Mouse (Mus musculus) ZHBTc4 (cell line): ENCODE measurements around the gene Pard3b.

Experiments
- DNase-seq: peaks from one replicate; pipeline ENCODE4 v3.0.0-alpha.2; 2011; ENCODE audit warnings: low read depth, low spot score

Gene Pard3b

DNA sequence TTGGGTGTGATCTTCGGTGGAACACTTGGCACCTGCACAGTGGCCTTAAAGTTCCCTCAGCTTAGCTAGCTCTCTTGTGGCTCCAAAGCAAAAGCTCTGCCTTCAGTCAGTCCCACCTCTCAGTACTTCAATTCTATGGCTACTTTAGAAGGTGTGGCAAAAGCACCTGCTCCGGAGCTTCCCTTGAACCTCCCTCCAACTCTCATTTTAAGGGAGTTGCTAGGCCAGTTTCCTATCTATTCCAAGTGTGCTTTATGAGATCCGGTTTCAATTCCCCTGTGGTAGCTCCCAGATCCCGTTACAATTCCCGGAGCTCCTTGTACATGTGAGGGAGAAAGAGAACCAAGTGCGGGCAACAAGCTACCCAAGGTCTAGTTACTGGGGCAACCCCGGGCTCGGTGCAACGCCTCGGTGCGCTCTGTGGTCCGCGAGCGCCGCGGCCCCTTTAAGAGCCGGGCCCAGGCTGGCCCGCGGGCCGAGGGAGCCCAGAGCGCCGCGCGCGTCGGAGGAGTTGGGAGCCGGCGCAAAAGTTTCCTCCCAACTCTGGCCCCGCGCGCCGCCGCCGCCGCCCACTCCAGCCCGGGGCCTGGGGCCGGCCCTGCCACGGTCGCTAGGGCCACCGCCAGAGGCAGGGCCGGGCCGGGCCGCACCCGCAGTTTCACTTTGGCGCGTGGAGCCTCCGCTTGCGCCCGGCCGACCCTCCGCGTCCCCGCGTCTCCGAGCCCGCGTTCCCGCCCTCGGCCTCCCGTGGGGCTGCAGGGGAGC lies at the start of gene Pard3b:
Gene Pard3b, plus strand, starts transcription at position 478 of the 765 bp plus-strand sequence.
- DNase-seq: peak; percentile 68

DNA sequence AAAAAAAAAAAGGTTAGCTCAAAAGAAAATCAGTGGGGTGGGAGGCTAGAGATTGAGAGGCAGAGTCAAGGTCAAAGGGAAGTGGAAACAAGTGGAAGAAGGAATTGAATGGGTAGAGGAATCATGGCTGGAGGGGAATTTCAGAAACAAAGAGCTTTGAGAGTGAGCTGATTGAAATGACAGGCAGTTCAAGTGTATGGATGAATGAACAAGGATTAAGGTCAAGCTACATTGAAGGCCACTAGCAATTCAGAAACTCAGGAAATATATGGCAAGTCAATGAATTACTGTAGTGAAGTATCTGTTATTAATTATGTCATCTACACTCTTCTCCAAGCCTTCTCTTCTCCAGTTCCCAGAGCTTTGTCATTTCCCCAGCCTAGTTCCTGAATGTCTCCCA lies 22.4 kb upstream of the Pard3b start:
- DNase-seq: no peak

DNA sequence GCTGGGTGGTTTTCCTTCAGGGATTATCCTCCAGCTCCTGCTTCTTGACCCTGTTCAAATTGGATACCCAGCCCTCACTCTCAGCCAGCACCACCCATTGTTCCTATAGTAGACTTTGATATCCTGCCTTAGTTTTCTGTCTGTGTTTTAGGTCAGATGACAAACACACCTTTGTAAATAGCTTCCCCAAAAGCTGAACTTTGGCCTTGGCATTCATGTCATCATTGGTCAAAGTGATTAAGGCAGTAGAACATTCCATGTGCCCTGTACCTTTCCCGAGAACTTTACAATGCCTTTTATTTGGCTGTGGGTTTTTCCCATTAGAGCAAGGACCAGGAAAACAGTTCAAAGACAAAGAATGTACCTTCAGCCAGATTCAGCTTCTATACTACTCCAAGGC lies 18.0 kb upstream of the Pard3b start:
- no peak for DNase-seq

DNA sequence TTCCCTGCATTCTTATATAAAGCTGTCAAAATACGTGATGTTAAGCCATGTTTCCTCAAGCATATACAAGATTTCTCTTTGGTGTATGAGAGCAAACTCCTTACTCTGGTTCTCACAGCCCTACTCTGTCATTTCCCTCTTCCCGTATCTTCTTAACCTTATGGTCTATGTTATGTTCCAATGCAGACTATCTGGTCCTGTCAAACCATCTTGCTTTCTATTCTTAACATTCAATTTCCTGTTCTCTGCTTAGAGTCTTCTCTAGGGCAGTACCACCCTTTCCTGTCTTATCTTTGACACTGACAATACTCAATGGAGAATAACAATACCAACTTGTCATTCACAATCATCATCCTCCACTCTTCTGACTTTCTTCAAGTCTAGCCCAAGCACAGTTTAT lies 8.8 kb upstream of the Pard3b start:
- no peak for DNase-seq

DNA sequence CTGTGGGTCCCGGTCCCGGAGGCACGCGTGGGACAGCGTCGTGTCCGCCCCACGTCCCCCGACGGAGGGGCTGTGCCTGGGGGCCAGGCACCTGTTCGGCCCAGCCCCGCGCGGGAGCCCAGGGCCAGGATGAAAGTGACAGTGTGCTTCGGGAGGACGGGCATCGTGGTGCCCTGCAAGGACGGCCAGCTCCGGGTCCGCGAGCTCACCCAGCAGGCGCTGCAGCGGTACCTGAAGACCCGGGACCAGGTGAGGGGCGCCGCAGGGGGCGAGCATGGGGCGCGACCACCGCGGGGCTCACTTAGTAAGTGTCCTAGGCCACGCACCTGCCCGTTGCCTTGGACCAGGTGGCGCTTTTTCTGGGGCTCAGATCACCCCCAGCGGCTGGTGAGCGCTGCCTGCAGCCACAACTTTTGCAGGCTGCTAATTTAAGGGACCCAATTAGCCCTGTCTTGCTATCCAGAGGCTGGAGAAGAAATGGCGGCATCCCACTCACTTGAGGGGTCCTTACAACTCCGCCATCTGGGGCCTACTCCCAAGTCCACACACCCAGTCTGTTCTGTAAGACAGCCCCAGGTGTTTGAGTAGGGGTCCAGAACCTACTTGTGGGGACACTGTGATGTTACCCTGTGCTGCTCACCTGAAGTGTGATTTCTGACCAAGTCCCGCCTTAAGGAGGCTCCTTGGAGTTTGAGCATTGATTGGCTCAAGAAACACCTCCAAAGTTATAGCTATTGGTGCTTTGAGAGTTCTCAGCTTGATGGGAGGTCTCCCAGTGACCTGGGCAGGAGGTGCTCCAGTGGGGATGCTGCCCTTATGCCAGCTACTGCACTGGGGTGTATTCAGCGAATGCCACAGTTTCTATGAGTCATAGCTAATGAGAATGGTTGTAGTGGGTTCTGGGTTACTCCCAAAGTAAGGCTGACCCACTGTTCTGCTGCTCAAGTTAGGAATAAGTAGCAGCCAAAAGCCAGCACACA lies 780 bp downstream of the Pard3b start:
- peak; percentile 33 for DNase-seq

DNA sequence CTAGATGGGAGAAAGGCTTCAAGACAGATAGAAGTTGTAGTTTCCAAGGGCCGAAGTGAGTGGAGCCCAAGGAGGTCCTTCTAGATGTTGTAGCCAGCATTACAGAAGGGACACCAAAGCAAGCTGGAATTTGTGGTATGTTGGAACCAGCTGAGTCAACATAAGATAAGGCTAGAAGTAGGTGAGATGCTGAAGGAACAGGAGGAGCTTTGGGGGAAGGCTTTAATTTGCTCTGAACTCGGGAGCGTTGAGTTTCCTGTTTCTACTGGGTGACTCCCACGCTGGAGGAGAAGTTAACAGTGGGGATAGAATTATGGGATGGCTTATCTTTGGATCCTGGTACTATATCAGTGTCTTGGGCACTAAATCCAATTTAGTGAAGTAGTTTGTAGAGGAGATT lies 3.3 kb downstream of the Pard3b start:
- no peak for DNase-seq

DNA sequence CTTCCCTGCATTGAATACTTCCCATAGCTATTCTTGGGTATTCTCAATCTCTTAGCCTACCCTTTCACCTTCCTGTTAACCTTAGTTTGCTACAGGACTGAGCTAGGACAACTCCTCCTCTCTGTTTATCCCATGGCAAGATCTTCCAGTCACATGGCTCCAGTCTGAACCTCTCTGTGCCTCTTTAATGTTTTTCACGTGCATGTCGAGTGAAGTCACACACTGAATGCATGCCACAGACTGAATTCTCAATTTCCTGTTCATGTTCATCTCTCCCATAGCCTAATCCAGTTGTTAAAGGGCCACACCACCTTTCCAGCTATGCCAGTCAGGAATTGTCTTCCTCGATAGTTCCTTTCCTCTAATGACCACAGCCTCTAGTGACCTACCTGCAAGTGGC lies 6.4 kb downstream of the Pard3b start:
- no peak for DNase-seq

DNA sequence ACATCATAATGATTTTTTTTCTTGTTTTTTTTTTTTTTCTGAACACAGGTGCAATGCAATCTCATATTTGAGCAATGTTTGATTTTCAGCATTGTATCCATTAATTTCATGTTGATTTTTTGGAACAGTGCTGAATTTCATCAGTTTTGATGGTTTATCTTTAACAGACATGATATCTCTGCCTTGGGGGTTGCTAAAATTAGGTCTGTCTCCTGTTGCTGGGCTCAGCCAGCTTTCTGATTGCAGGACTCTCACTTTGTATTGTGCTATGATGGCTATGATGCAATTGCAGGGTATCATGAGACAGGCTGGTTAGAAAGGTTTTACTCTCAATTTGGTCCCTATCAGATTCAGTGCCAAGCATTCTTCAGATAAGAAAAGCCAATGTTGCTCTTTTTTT lies 11.3 kb downstream of the Pard3b start:
- DNase-seq: no peak

DNA sequence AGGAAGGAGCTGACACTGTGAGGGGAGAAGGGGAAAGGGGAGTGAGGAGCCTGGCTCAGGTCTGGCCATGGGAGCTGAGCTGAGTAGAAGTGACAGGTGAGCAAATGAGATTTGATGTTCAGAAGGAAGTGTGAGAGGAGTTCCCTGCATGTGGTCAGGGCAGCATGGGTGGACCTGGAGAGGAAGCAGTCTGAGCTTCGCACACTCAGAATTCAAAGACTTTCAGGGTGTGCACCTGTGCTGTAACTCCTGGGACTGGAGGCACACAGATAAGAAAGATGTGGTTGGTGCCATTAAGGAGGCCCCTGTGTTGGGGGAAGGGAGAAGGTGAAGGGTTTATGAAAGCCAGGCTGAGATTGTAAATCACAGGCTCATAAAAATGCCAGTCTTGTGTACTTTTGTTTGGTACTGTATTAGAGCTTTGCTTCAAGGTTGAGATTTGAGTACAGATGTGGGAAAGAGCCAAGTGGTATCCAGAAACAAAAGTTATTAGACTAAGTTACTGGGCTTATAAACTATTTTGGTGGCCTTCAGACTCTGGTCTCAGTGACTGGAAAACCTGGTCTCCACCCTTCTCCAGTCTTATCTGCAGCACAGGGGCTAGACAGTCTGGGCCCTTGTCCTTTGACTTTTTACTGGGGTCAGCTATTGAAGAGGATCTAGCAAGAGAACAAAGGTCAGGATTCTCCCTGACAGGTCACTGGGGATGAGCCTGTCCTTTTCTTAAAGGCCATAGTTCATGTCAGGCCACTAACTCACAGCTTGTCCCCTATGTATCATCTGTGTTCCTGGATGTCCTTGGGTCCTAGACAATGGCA lies 13.0 kb downstream of the Pard3b start:
- DNase-seq: no peak

DNA sequence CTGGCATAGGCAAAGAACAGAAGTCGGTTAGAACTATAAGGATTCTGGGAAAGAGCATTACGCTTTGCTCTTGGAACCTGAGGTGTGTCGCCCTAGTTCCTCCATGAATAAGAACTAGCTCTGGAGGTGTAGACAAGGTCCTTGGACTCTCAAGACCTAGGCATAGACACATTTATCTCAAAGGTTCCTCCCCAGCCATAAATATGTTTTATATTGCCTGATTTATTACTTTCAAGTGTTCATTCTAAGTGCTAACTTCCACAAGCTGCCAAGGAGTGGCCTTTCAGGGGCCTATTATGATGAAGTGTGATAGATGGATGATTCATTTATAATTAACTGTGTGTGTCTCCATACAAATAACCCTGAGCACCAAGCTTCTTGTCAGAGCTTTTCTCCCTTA lies 19.1 kb downstream of the Pard3b start:
- no peak for DNase-seq

DNA sequence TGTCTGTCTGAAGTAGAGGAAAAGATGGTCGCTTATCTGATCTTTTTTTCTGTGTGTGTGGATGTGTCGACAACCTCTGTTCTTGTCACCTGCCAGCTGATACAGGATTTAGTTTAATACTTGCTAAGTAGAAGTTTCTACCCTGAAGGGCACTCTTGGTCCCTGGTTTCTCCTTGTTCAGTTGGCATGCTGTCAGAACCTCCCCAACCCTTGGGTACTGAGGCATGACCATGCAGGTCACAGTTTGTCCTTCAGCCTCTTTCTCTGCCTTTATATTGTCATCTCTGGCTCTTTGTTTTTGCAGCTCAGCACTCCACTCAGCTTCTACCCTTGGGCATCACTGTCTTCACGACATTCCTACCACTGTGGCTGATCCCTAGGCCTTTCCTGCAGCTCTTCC lies 21.3 kb downstream of the Pard3b start:
- DNase-seq: no peak

DNA sequence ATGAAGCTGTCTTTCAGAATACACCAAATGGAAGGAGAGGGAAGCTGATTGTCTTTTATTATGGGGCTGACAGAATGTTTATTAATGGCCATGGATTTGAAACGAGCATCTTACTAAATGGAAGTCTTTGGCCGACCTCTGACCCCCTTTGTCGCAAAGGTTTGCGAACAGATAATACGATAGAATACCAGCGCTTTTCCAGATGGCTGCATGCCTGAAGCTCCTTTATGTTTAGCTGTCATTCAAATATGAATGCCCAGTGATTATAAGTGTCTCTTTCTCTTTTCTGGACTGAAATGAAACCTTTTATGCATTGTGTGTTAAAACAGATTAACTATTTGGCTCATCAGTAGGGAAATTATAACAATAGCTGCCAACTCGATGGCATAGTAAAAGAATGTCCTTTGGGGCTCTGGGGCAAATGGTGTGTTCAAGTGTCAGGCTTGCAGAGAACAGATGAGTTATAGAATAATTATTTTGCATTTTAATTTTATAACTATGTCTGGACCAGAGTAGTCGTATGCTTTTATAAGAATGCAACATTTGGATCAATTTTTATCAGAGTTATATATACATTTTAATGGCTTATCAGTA lies 46.7 kb downstream of the Pard3b start:
- DNase-seq: no peak

DNA sequence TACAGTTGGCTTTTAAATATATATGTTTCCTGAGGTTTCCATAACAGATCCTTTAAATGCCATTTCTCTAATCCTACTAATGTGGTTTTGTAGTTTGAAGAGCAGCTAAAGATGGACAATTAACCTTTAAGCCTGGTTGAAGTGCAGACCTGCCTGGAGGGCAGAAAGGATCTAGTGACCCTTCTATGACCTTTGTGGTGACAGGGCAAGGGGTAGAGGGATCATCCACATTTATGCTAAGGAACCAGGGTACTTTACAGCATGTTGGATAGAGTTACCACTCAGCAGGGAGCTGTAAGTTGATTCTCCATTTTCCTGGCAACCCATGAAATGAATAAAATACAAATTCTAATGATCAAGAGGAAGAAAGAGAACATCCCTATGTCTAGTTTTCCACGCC lies 47.3 kb downstream of the Pard3b start:
- peak; percentile 25 for DNase-seq

DNA sequence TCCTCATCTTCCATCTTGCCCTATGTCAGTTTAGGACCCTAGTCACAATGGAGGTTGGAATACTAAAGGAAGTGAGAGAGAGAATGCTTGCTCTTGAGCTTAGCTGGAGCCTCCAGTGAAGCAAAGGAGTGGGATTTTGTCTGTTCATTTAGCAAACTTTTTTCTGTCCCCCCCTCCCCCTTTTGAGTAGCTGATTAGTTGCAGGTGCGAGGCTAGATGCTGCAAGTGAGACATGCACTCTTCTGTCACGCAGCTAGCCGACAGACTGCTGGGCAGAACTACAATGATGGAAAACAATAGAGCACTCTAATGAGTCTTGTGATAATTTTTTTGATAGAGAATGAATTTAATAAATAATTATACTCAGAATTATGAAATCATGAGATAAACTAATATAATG lies 49.7 kb downstream of the Pard3b start:
- no peak for DNase-seq

DNA sequence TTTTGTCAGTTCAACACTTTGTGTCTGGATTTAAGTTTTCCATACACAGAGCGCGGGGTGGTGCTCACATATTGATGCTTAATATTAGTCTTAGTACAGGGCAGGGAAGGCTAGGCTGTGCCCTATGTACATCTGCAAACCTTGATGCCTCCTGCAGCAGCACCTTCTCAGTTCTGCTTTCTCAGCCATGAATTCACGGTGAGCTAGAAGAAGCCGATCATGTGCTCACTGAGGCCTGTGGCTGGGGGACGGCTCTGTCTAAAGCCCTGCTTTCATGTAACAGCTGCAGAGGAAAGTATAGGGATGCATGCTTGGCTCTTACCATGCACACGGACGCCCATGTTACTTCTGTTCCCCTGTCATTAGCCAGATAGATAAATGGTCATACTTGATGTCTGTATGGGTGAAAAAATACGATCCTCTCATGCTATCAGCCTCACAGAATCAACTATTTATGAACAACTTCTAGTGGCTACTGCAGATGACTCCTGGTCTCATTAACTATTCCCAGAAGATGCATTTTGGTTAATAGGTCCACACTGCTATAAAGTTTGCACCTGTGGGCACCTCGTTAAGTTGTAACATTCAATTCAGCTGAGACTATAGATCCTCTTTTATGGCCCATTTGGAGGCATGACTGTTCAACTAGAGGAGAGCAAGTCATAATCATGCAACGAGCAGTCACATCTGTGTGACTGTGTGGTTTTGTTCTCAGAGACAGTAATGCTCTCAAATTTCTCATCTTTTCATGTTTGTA lies 60.0 kb downstream of the Pard3b start:
- DNase-seq: no peak

DNA sequence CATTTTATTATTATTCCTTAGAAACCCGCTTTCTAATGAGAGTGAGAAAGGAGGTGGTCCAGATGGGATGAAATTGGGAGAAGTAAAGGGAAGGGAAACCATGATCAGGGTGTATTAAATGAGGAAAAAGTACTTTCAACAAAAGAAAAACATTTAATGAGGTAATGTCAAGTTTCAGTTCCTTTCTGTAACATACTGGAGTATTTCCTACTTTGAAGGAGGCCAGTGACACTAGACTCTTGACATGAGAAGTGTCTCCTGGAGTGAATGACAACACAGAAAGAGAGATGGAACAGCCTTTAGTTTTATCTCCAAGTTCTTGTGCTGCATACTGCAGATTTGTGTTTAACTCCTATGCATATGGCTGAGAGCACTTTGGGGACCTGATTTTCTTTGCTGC lies 71.2 kb downstream of the Pard3b start:
- no peak for DNase-seq

DNA sequence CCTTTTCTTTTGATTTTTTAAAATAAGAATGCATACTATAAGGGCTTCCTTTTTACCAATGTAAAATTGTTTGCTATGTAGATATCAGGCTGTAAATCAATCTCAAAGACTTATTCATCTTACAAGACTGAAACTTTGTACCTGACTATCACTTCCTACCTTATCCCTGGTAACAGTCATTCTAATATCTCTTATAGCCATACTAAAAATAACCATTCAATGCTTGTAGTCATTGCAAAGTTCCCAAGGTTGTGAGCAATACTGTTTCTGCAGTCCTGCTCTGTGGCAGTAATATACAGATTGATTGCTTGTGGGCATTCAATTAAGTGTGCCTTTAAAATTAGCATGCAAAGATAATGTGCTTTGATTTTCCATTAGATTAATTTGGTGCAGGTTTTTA lies 72.9 kb downstream of the Pard3b start:
- no peak for DNase-seq

DNA sequence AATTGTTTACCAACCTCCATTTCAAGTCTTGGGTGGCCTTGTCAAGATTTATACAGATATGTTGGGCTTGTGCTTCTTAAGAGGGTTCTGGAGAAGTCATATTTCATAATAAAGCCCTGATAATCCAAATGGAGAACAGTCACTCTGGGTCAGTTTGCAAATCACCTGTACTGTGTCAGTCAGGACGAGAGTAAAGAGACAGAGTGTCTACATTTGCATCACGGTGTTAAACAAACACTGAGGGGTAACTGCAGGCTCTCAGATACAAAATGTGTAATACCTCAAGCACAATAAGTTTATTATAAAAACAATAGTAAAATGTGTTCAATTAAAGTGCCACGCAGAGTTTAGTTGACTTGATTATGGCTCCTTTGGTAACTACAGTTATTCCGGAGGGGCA lies 91.0 kb downstream of the Pard3b start:
- no peak for DNase-seq

DNA sequence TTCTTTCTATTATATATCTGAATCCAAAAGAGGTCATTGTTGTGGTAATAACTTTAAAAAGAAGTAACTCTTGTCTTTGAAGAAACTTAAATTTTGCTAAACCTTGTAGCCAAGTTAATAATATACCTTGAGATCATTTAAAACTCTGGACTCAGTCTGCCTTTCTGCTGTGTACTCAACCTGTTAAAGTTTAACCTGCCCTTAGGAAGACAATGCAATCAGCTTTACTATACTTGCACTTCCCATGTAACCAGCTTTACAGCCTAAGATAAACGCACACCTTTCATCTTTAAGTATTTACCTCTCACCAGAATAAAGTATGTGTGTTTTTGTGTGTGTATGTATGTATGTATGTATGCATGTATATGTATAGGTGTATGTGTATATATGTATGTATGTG lies 97.9 kb downstream of the Pard3b start:
- DNase-seq: no peak

DNA sequence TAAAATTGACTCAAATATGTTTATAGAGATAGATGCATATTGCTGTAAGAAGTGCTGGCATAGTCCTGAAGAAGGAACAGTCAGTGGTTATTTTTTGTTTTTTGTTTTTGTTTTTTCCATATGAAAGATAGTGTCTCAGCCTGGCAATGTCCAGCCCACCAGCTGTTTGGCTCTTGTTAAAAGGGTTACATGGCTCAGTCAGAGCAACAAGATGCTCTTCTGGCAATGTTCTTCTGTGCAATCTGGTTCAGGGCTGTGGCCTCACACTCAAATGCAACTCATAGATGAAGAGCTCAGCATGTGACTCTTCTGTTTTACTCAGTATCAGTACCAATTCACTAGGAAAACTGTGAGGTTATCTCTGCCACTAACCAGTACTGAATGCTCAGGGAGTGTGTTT lies 104.2 kb downstream of the Pard3b start:
- no peak for DNase-seq

DNA sequence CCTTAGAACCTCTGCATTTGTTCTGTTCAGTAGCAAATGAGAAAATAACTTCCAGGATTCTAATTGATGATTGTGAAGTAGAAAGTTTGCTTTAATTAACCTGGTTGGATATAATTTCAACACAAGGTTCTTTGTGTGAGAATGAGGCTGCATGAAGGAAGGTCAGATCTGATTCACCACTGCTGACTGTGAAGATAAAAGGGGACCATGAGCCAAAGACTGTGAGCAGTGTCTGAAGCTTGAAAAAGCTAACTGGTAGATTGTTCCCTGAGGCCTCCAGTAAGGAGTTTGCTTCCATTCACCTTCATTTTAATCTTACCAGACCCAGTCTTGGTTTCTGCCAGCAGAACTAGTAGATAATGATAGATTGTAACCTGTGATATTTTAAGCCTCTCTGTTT lies 108.9 kb downstream of the Pard3b start:
- no peak for DNase-seq
